Mouse (Mus musculus) ES-Bruce4 (cell line): Measurements from ENCODE around the gene Srrm2.

Experiments
- CTCF ChIP-seq: IDR thresholded peaks from one replicate; pipeline ENCODE4 v1.8.1; 2011; ENCODE audit warnings: low read depth, low read length
- EP300 ChIP-seq: IDR thresholded peaks from 2 replicates; pipeline ENCODE4 v1.6.1; 2011; ENCODE audit warnings: low read depth, low read length; ENCODE audit not compliant: insufficient read depth
- POLR2A ChIP-seq: IDR thresholded peaks from one replicate; pipeline ENCODE4 v1.8.1; 2011; ENCODE audit warnings: low read length; ENCODE audit not compliant: insufficient read depth

DNA sequence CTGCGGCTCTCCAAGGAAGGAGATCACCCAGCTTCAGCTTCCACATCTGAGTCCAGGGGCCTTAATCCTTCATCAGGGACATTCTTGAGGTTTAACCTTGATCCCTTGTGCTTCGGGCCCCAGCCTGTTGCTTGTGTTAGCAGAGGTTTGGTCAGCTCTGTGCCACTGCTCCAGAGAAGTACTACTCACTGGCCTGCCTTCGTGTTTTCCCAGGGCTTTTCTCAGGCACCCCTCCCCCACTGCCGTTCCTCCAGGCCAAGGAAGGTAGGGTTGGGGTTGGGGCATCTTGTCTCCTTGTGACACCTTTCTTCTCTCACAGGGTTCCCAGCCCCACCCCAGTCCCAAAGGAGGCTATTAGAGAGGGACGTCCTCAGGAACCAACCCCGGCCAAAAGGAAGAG, 31.8 kb downstream of the Srrm2 start:
- TF ChIP-seq POLR2A (no peak), CTCF (no peak), EP300 (0 out of 2 replicates have a peak, but pooled peaks have one; percentile 7)
